Mouse (Mus musculus): ENCODE measurements around the gene Wsb2.

- TF ChIP-seq CTCF (IDR thresholded peaks at IDR 0.05; ENCODE audit: borderline replicate concordance, control insufficient read depth, extremely low read depth, insufficient read depth, low read length, poor library complexity) (no peak), POLR2A (IDR thresholded peaks at IDR 0.05; ENCODE audit: control insufficient read depth, extremely low read depth, insufficient read depth, low read length, poor library complexity) (no peak)
These were observed 557 bp upstream of the Wsb2 start for GRCm38 (mm10) chr5:117356365-117357128.

All from thymus, adult 2 months (tissue).